Mouse (Mus musculus) liver, embryonic 14.5 days (tissue): Measurements from ENCODE around the gene Mip.

Experiments
- CTCF ChIP-seq: IDR thresholded peaks from 2 replicates; pipeline ENCODE4 v1.5.1; 2016; ENCODE audit warnings: antibody characterized with exemption, low read depth, control low read depth
- EP300 ChIP-seq: IDR thresholded peaks from 2 replicates; pipeline ENCODE4 v1.6.1; 2016; ENCODE audit warnings: antibody characterized with exemption, low read depth

- TF ChIP-seq CTCF, result no peak
- no peak for TF ChIP-seq EP300
These were observed 18.5 kb downstream of the Mip start for GRCm38 (mm10) chr10:128244121-128244520.
